Mouse (Mus musculus): ENCODE data around the gene Rft1. TPM values are rescaled to one million over a fixed set of nuclear protein-coding genes. Genes with fewer than 3 reads are reported as not detected.
"Not testable (repeated sequence)": the region's sequence is repeated elsewhere in the genome, so short reads cannot be mapped to it uniquely, and the experiment has no call there.

Gene Rft1
- total RNA-seq, 1 experiment from 2014 or later = 13.0 TPM

GRCm38 (mm10) chr14:30713769-30714168, 59.6 kb downstream of the Rft1 start:
- ATAC-seq (ENCODE audit: extremely low read depth, insufficient number of reproducible peaks, low FRiP score, poor library complexity, severe bottlenecking) = no peak

- no peak; the same call in 1 of the 2 replicates for ATAC-seq (ENCODE audit: extremely low read depth, insufficient number of reproducible peaks, low FRiP score, poor library complexity, severe bottlenecking)
Observed at GRCm38 (mm10) chr14:30714799-30715617, 60.8 kb downstream of the Rft1 start, which contains the start of gene Sfmbt1. TSS of gene Sfmbt1 (plus strand) at chr14:30714849.

- ATAC-seq (ENCODE audit: extremely low read depth, insufficient number of reproducible peaks, low FRiP score, poor library complexity, severe bottlenecking) = 0 out of 2 replicates have a peak, but pooled peaks have one; percentile 30
Observed at GRCm38 (mm10) chr14:30715618-30716050, 61.5 kb downstream of the Rft1 start.

DNA sequence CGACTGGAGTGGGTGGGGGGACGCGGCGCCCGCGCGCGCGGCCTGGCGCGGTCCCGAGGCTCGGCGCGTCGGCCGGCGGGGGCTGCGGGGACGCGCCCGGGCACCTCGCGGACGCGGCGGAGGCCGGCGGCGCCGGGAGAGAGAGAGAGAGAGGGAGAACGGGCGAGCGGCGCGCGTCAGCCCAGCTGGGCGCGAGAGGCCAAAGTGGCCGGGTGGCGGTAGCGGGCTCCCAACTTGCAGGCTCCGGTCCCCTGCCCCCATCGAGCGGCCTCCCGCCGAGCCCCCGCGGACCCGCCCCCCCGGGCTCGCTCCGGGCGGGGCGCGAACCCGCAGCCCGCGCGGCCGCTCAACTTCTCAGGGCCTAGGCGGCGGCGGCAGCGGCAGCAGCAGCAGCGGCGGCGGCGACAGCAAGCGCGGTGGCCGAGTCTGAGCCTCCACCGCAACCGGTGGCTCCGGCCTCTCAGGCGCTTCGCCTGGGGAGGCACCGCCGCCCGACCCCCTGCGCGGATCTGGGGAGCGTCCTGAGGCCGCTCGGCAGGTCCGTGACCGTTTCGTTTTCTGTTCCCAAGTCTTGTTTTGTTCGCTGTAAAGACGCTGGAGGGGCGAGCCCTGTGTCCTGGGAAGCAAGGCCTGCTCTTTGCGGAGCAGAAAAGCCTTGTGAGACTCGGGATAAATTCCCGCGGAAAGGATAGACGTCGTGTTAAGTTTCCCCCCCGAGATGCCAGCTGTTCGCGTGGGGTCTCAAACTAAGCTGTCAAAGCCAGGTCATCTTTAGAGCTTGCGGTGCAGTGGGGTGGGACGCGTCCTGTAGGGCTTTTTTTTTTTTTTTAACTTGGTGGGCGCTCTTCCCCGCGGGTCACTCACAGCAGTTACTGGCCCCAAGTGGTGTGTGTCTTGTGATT, 62.1 kb downstream of the Rft1 start:
- no peak for ATAC-seq (ENCODE audit: extremely low read depth, insufficient number of reproducible peaks, low FRiP score, poor library complexity, severe bottlenecking)

GRCm38 (mm10) chr14:30716953-30717285, 62.8 kb downstream of the Rft1 start:
- ATAC-seq (ENCODE audit: extremely low read depth, insufficient number of reproducible peaks, low FRiP score, poor library complexity, severe bottlenecking) = peak; percentile 27; the same call in 1 of the 2 replicates

GRCm38 (mm10) chr14:30718696-30719095, 64.5 kb downstream of the Rft1 start:
- ATAC-seq (ENCODE audit: extremely low read depth, insufficient number of reproducible peaks, low FRiP score, poor library complexity, severe bottlenecking) = not testable (repeated sequence)

GRCm38 (mm10) chr14:30719514-30719913, 65.4 kb downstream of the Rft1 start:
- ATAC-seq (ENCODE audit: extremely low read depth, insufficient number of reproducible peaks, low FRiP score, poor library complexity, severe bottlenecking) = no peak

- no peak for ATAC-seq (ENCODE audit: extremely low read depth, insufficient number of reproducible peaks, low FRiP score, poor library complexity, severe bottlenecking)
Observed at GRCm38 (mm10) chr14:30721850-30722249, 67.7 kb downstream of the Rft1 start.

DNA sequence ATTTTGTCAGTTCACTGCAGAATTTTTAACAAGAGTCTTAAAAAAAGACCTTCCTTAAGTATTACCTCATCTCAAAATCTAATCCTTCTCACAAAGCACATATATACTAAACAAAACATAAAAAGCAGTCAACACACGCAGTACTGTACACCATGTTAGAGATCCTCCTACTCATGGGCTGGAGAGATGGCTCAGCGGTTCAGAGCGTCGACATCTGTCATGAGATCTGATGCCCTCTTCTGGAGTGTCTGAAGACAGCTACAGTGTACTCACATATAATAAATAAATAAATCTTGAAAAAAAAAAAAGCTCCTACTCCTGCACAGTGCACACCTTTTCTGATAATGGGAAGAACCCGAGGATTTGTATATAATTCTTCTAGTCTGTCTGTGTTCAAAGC, 68.2 kb downstream of the Rft1 start:
- no peak for ATAC-seq (ENCODE audit: extremely low read depth, insufficient number of reproducible peaks, low FRiP score, poor library complexity, severe bottlenecking)

DNA sequence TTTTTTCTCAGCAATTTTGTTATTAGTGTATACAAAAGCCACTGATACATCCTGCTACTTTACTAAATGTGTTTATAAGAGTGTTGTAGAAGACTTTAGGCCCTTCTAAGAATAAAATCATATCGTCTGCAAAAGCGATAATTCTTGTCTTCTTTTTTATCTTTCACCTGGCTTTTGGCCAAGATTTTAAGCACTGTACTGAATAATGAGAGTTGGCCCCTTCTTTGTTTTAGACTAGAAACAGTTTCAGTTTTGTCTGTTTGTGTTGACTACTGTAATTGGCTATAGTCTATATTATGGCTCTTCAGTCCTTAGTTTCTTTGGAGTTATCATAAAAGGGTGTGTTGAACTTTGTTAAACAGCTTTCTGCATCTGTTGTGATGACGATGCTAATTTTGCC, 77.7 kb downstream of the Rft1 start:
- no peak for ATAC-seq (ENCODE audit: extremely low read depth, insufficient number of reproducible peaks, low FRiP score, poor library complexity, severe bottlenecking)

GRCm38 (mm10) chr14:30734665-30735064, 80.5 kb downstream of the Rft1 start:
- no peak for ATAC-seq (ENCODE audit: extremely low read depth, insufficient number of reproducible peaks, low FRiP score, poor library complexity, severe bottlenecking)

- ATAC-seq (ENCODE audit: extremely low read depth, insufficient number of reproducible peaks, low FRiP score, poor library complexity, severe bottlenecking) = no peak
Observed at GRCm38 (mm10) chr14:30735810-30736209, 81.7 kb downstream of the Rft1 start.

- no peak for ATAC-seq (ENCODE audit: extremely low read depth, insufficient number of reproducible peaks, low FRiP score, poor library complexity, severe bottlenecking)
Observed at GRCm38 (mm10) chr14:30736413-30736812, 82.3 kb downstream of the Rft1 start.

Other genes starting within 250 kb of the Rft1 start
- 33.1 and 43.2 TPM in 2 replicates for gene Dcp1a, start 174.8 kb upstream of the Rft1 start, total RNA-seq (2017)
- 6.3 and 8.3 TPM in 2 replicates for gene Cacna1d, start 162.9 kb upstream of the Rft1 start, total RNA-seq (2017)
- gene Tkt, start 106.0 kb upstream of the Rft1 start, total RNA-seq (2017) = 152 and 166 TPM in 2 replicates
- gene Prkcd, start 28.1 kb upstream of the Rft1 start, total RNA-seq (2017) = 483 and 502 TPM in 2 replicates
- gene Sfmbt1, start 60.5 kb downstream of the Rft1 start, total RNA-seq (2017) = 6.9 and 8.6 TPM in 2 replicates
- 10.2 and 14.2 TPM in 2 replicates for gene Tmem110, start 171.2 kb downstream of the Rft1 start, total RNA-seq (2017)
- gene Mustn1, start 224.8 kb downstream of the Rft1 start, total RNA-seq (2017) = 5.2 and 6.3 TPM in 2 replicates
- not detected in 2 replicates for gene Itih4, start 232.1 kb downstream of the Rft1 start, total RNA-seq (2017)